Mouse (Mus musculus): ENCODE results near the gene Kctd8. TPM values are rescaled to one million over a fixed set of nuclear protein-coding genes. Genes with fewer than 3 reads are reported as not detected.

Kctd8 gene
- polyA plus RNA-seq, 1 experiment from 2014 or later = 0.97 TPM

GRCm38 (mm10) chr5:69222608-69223007, 118.9 kb downstream of the Kctd8 start:
- Histone ChIP-seq H3K9ac (ENCODE audit: low read length) (no peak overlapping the region), H3K4me2 (ENCODE audit: low read length) (no peak overlapping the region), H3K27me3 (replicated peaks; ENCODE audit: control insufficient read depth, insufficient read depth, low read length) (no peaks in the 10 kb centered on the region), H3K4me1 (replicated peaks; ENCODE audit: control insufficient read depth, insufficient read depth, low read length) (no peaks in the 10 kb centered on the region), H3K27ac (ENCODE audit: low read depth) (no peak overlapping the region), H3K4me3 (ENCODE audit: low read depth, low read length) (no peak overlapping the region), H3K36me3 (ENCODE audit: control insufficient read depth, insufficient read depth, low read length) (no peaks in the 10 kb centered on the region), H3K9me3 (ENCODE audit: control insufficient read depth, low read length) (no peaks in the 10 kb centered on the region)
- no peak for DNase-seq (ENCODE audit: low spot score)
- 85% methylated on average over 1 of the region's 1 CpGs for WGBS
- no peak for ATAC-seq (replicated peaks; ENCODE audit: low FRiP score, low TSS enrichment, low read depth)

GRCm38 (mm10) chr5:69215216-69215615, 126.3 kb downstream of the Kctd8 start:
- Histone ChIP-seq H3K9me3 (ENCODE audit: control insufficient read depth, low read length) (no peaks in the 10 kb centered on the region), H3K36me3 (ENCODE audit: control insufficient read depth, insufficient read depth, low read length) (no peaks in the 10 kb centered on the region), H3K9ac (ENCODE audit: low read length) (no peak overlapping the region), H3K4me3 (ENCODE audit: low read depth, low read length) (no peak overlapping the region), H3K4me1 (replicated peaks; ENCODE audit: control insufficient read depth, insufficient read depth, low read length) (no peaks in the 10 kb centered on the region), H3K4me2 (ENCODE audit: low read length) (no peak overlapping the region), H3K27me3 (replicated peaks; ENCODE audit: control insufficient read depth, insufficient read depth, low read length) (no peaks in the 10 kb centered on the region), H3K27ac (ENCODE audit: low read depth) (no peak overlapping the region)
- ATAC-seq (replicated peaks; ENCODE audit: low FRiP score, low TSS enrichment, low read depth) = no peak
- no peak for DNase-seq (ENCODE audit: low spot score)
- WGBS = 81% methylated on average over 3 of the region's 3 CpGs

DNA sequence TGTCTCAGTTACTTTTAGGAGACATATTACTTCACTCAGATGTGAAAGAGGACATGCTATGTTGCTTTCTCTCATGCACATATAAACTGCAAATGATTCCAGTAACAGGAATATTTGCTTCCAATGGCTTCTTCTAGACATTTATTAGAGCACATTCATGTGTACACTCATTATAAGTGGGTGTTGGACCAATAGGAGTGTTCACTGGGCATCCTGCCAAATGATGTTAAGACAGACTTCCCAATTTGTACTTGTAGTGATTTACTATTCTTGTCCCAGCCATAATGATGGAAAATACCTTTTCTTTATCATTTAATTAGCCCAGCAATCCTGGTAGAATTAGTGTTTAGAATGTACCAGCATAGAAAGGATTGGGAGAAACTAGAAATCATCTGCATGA, 132.1 kb downstream of the Kctd8 start:
- no peak overlapping the region for H3K9ac ChIP-seq (ENCODE audit: low read length)

DNA sequence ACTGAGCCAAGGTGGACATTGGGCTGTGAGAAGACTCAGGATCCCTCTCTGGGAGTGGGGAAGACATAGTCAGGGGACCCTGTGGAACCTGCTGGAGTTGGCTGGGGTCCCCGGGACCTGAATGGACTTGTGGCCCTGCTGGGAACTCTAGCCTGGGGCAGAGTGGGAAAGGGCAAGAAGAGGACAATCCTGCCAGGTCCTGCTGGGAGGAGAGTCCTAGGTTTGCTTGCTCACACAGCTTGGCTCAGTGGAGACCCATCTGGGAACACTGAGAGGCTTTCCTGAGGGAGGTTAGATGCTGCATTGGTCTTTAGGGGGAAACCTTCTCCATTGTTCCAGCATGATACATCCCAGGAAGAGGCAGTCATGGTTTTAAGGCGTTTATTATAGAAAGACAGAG, 133.8 kb downstream of the Kctd8 start:
- H3K27ac ChIP-seq (ENCODE audit: low read depth) = no peak overlapping the region
- H3K36me3 ChIP-seq (ENCODE audit: control insufficient read depth, insufficient read depth, low read length) = no peaks in the 10 kb centered on the region
- H3K27me3 ChIP-seq (replicated peaks; ENCODE audit: control insufficient read depth, insufficient read depth, low read length) = no peaks in the 10 kb centered on the region
- no peak for DNase-seq (ENCODE audit: low spot score)
- H3K4me1 ChIP-seq (replicated peaks; ENCODE audit: control insufficient read depth, insufficient read depth, low read length) = no peaks in the 10 kb centered on the region
- H3K4me2 ChIP-seq (ENCODE audit: low read length) = no peak overlapping the region
- WGBS = 76% methylated on average over 2 of the region's 2 CpGs
- no peak overlapping the region for H3K4me3 ChIP-seq (ENCODE audit: low read depth, low read length)
- H3K9ac ChIP-seq (ENCODE audit: low read length) = no peak overlapping the region
- no peak for ATAC-seq (replicated peaks; ENCODE audit: low FRiP score, low TSS enrichment, low read depth)
- no peaks in the 10 kb centered on the region for H3K9me3 ChIP-seq (ENCODE audit: control insufficient read depth, low read length)

More for the DNA sequence above, 132.1 kb downstream of the Kctd8 start:
- no peak for ATAC-seq (replicated peaks; ENCODE audit: low FRiP score, low TSS enrichment, low read depth)
- Histone ChIP-seq H3K36me3 (ENCODE audit: control insufficient read depth, insufficient read depth, low read length) (no peaks in the 10 kb centered on the region), H3K4me3 (ENCODE audit: low read depth, low read length) (no peak overlapping the region), H3K4me1 (replicated peaks; ENCODE audit: control insufficient read depth, insufficient read depth, low read length) (no peaks in the 10 kb centered on the region), H3K27me3 (replicated peaks; ENCODE audit: control insufficient read depth, insufficient read depth, low read length) (no peaks in the 10 kb centered on the region), H3K4me2 (ENCODE audit: low read length) (no peak overlapping the region), H3K9me3 (ENCODE audit: control insufficient read depth, low read length) (no peaks in the 10 kb centered on the region), H3K27ac (ENCODE audit: low read depth) (no peak overlapping the region)
- DNase-seq (ENCODE audit: low spot score) = no peak

GRCm38 (mm10) chr5:69159897-69160509, 181.5 kb downstream of the Kctd8 start:
- H3K4me2 ChIP-seq (ENCODE audit: low read length) = no peak overlapping the region
- H3K9me3 ChIP-seq (ENCODE audit: control insufficient read depth, low read length) = no peaks in the 10 kb centered on the region
- H3K4me3 ChIP-seq (ENCODE audit: low read depth, low read length) = no peak overlapping the region
- ATAC-seq (replicated peaks; ENCODE audit: low FRiP score, low TSS enrichment, low read depth) (no peak), DNase-seq (ENCODE audit: low spot score) (no peak)
- H3K36me3 ChIP-seq (ENCODE audit: control insufficient read depth, insufficient read depth, low read length) = no peaks in the 10 kb centered on the region
- WGBS = 77% methylated on average over 4 of the region's 4 CpGs
- no peaks in the 10 kb centered on the region for H3K27me3 ChIP-seq (replicated peaks; ENCODE audit: control insufficient read depth, insufficient read depth, low read length)
- H3K9ac ChIP-seq (ENCODE audit: low read length) = no peak overlapping the region
- no peak overlapping the region for H3K27ac ChIP-seq (ENCODE audit: low read depth)
- no peaks in the 10 kb centered on the region for H3K4me1 ChIP-seq (replicated peaks; ENCODE audit: control insufficient read depth, insufficient read depth, low read length)

- Histone ChIP-seq H3K27me3 (replicated peaks; ENCODE audit: control insufficient read depth, insufficient read depth, low read length) (no peaks in the 10 kb centered on the region), H3K4me1 (replicated peaks; ENCODE audit: control insufficient read depth, insufficient read depth, low read length) (no peaks in the 10 kb centered on the region), H3K36me3 (ENCODE audit: control insufficient read depth, insufficient read depth, low read length) (no peaks in the 10 kb centered on the region), H3K27ac (ENCODE audit: low read depth) (no peak overlapping the region), H3K9me3 (ENCODE audit: control insufficient read depth, low read length) (no peaks in the 10 kb centered on the region), H3K4me3 (ENCODE audit: low read depth, low read length) (no peak overlapping the region), H3K9ac (ENCODE audit: low read length) (no peak overlapping the region), H3K4me2 (ENCODE audit: low read length) (no peak overlapping the region)
- DNase-seq (ENCODE audit: low spot score) (no peak), ATAC-seq (replicated peaks; ENCODE audit: low FRiP score, low TSS enrichment, low read depth) (no peak)
- 80% methylated on average over 3 of the region's 3 CpGs for WGBS
Measured at GRCm38 (mm10) chr5:69156489-69156888, 185.0 kb downstream of the Kctd8 start.

DNA sequence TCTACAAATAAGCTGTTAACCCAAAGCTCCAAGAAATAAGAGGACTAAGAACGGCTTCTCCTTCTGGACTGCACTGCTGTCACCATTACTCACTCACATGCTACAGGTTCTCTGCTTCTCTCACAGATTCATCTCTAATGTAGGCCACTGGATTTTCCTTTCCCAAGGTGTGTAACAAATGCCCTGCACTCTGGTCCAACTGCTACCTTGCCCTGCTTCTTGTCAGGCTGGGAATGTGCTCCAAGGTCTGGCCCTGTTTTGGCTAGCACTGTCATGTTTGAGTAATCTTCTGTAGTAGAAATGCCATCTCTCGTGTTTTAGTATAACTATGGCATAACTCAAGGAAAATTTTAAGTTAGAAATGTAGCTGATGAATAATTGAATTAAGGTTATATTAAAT, 195.7 kb downstream of the Kctd8 start:
- H3K4me2 ChIP-seq (ENCODE audit: low read length) = no peak overlapping the region
- 81% methylated on average over 2 of the region's 2 CpGs for WGBS
- no peak overlapping the region for H3K4me3 ChIP-seq (ENCODE audit: low read depth, low read length)
- H3K4me1 ChIP-seq (replicated peaks; ENCODE audit: control insufficient read depth, insufficient read depth, low read length) = no peaks in the 10 kb centered on the region
- H3K9ac ChIP-seq (ENCODE audit: low read length) = no peak overlapping the region
- H3K36me3 ChIP-seq (ENCODE audit: control insufficient read depth, insufficient read depth, low read length) = no peaks in the 10 kb centered on the region
- DNase-seq (ENCODE audit: low spot score) = no peak
- H3K9me3 ChIP-seq (ENCODE audit: control insufficient read depth, low read length) = no peaks in the 10 kb centered on the region
- H3K27ac ChIP-seq (ENCODE audit: low read depth) = no peak overlapping the region
- H3K27me3 ChIP-seq (replicated peaks; ENCODE audit: control insufficient read depth, insufficient read depth, low read length) = no peaks in the 10 kb centered on the region
- no peak for ATAC-seq (replicated peaks; ENCODE audit: low FRiP score, low TSS enrichment, low read depth)

GRCm38 (mm10) chr5:69141082-69141481, 200.4 kb downstream of the Kctd8 start:
- no peak overlapping the region for H3K9ac ChIP-seq (ENCODE audit: low read length)
- H3K4me2 ChIP-seq (ENCODE audit: low read length) = no peak overlapping the region
- no peaks in the 10 kb centered on the region for H3K36me3 ChIP-seq (ENCODE audit: control insufficient read depth, insufficient read depth, low read length)
- H3K27me3 ChIP-seq (replicated peaks; ENCODE audit: control insufficient read depth, insufficient read depth, low read length) = no peaks in the 10 kb centered on the region
- DNase-seq (ENCODE audit: low spot score) (no peak), ATAC-seq (replicated peaks; ENCODE audit: low FRiP score, low TSS enrichment, low read depth) (no peak)
- no peak overlapping the region for H3K4me3 ChIP-seq (ENCODE audit: low read depth, low read length)
- no peak overlapping the region for H3K27ac ChIP-seq (ENCODE audit: low read depth)
- H3K9me3 ChIP-seq (ENCODE audit: control insufficient read depth, low read length) = no peaks in the 10 kb centered on the region
- no peaks in the 10 kb centered on the region for H3K4me1 ChIP-seq (replicated peaks; ENCODE audit: control insufficient read depth, insufficient read depth, low read length)
- WGBS = 88% methylated on average over 4 of the region's 4 CpGs

- Histone ChIP-seq H3K36me3 (ENCODE audit: control insufficient read depth, insufficient read depth, low read length) (no peaks in the 10 kb centered on the region), H3K9ac (ENCODE audit: low read length) (no peak overlapping the region), H3K4me1 (replicated peaks; ENCODE audit: control insufficient read depth, insufficient read depth, low read length) (no peaks in the 10 kb centered on the region), H3K9me3 (ENCODE audit: control insufficient read depth, low read length) (no peaks in the 10 kb centered on the region), H3K27ac (ENCODE audit: low read depth) (no peak overlapping the region), H3K4me3 (ENCODE audit: low read depth, low read length) (no peak overlapping the region), H3K4me2 (ENCODE audit: low read length) (no peak overlapping the region), H3K27me3 (replicated peaks; ENCODE audit: control insufficient read depth, insufficient read depth, low read length) (no peaks in the 10 kb centered on the region)
- ATAC-seq (replicated peaks; ENCODE audit: low FRiP score, low TSS enrichment, low read depth) (no peak), DNase-seq (ENCODE audit: low spot score) (no peak)
- WGBS = 81% methylated on average over 2 of the region's 2 CpGs
Measured at GRCm38 (mm10) chr5:69108718-69109117, 232.8 kb downstream of the Kctd8 start.

Measured in intestine, embryonic 14.5 days (tissue).